Mouse (Mus musculus): ENCODE data around the gene E330021D16Rik. TPM values are rescaled to one million over a fixed set of nuclear protein-coding genes. Genes with fewer than 3 reads are reported as not detected.
A peak's percentile ranks its signal among the peaks of the same experiment; 100 is the strongest.

Gene E330021D16Rik
- polyA plus RNA-seq, 1 experiment, result 0.12 TPM

GRCm38 (mm10) chr6:136385287-136385686 lies 30.1 kb downstream of the E330021D16Rik start:
- peak; percentile 18 for DNase-seq
- WGBS, result 85% methylated on average over 7 of the region's 7 CpGs

GRCm38 (mm10) chr6:136383218-136383617 lies 32.2 kb downstream of the E330021D16Rik start:
- WGBS, result 90% methylated on average over 3 of the region's 3 CpGs
- H3K36me3 ChIP-seq (ENCODE audit: control insufficient read depth, insufficient read depth, low read length), result no peaks in the 10 kb centered on the region
- TF ChIP-seq POLR2A (IDR thresholded peaks at IDR 0.05; ENCODE audit: control insufficient read depth, extremely low read depth, insufficient read depth, low read length, poor library complexity) (no peak), CTCF (IDR thresholded peaks at IDR 0.05; ENCODE audit: borderline replicate concordance, control insufficient read depth, extremely low read depth, insufficient read depth, low read length, poor library complexity) (no peak)
- H3K27ac ChIP-seq (ENCODE audit: control insufficient read depth, insufficient read depth, low read length), result no peak overlapping the region
- no peak overlapping the region for H3K4me3 ChIP-seq (ENCODE audit: control insufficient read depth, insufficient read depth, low read length)
- H3K27me3 ChIP-seq (ENCODE audit: control insufficient read depth, insufficient read depth, low read length), result no peaks in the 10 kb centered on the region
- no peak for DNase-seq
- H3K4me1 ChIP-seq (replicated peaks; ENCODE audit: control insufficient read depth, insufficient read depth, low read length), result no peaks in the 10 kb centered on the region

More at GRCm38 (mm10) chr6:136385287-136385686, 30.1 kb downstream of the E330021D16Rik start:
- H3K27me3 ChIP-seq (ENCODE audit: control insufficient read depth, insufficient read depth, low read length), result no peaks in the 10 kb centered on the region
- no peak overlapping the region for H3K27ac ChIP-seq (ENCODE audit: control insufficient read depth, insufficient read depth, low read length)
- no peaks in the 10 kb centered on the region for H3K36me3 ChIP-seq (ENCODE audit: control insufficient read depth, insufficient read depth, low read length)
- H3K4me3 ChIP-seq (ENCODE audit: control insufficient read depth, insufficient read depth, low read length), result no peak overlapping the region
- peak; percentile 48; the same call in 1 of the 2 replicates for TF ChIP-seq CTCF (IDR thresholded peaks at IDR 0.05; ENCODE audit: borderline replicate concordance, control insufficient read depth, extremely low read depth, insufficient read depth, low read length, poor library complexity)
- TF ChIP-seq POLR2A (IDR thresholded peaks at IDR 0.05; ENCODE audit: control insufficient read depth, extremely low read depth, insufficient read depth, low read length, poor library complexity), result no peak
- no peaks in the 10 kb centered on the region for H3K4me1 ChIP-seq (replicated peaks; ENCODE audit: control insufficient read depth, insufficient read depth, low read length)

- no peak for DNase-seq
- Histone ChIP-seq H3K4me1 (replicated peaks; ENCODE audit: control insufficient read depth, insufficient read depth, low read length) (no peaks in the 10 kb centered on the region), H3K36me3 (ENCODE audit: control insufficient read depth, insufficient read depth, low read length) (no peaks in the 10 kb centered on the region), H3K27ac (ENCODE audit: control insufficient read depth, insufficient read depth, low read length) (no peak overlapping the region), H3K4me3 (ENCODE audit: control insufficient read depth, insufficient read depth, low read length) (no peak overlapping the region), H3K27me3 (ENCODE audit: control insufficient read depth, insufficient read depth, low read length) (no peaks in the 10 kb centered on the region)
- no peak for TF ChIP-seq POLR2A (IDR thresholded peaks at IDR 0.05; ENCODE audit: control insufficient read depth, extremely low read depth, insufficient read depth, low read length, poor library complexity)
- no peak for TF ChIP-seq CTCF (IDR thresholded peaks at IDR 0.05; ENCODE audit: borderline replicate concordance, control insufficient read depth, extremely low read depth, insufficient read depth, low read length, poor library complexity)
Measured at GRCm38 (mm10) chr6:136376097-136376496, 39.3 kb downstream of the E330021D16Rik start.

GRCm38 (mm10) chr6:136364430-136365098 lies 50.8 kb downstream of the E330021D16Rik start:
- H3K27me3 ChIP-seq (ENCODE audit: control insufficient read depth, insufficient read depth, low read length), result no peaks in the 10 kb centered on the region
- no peaks in the 10 kb centered on the region for H3K4me1 ChIP-seq (replicated peaks; ENCODE audit: control insufficient read depth, insufficient read depth, low read length)
- no peak overlapping the region for H3K27ac ChIP-seq (ENCODE audit: control insufficient read depth, insufficient read depth, low read length)
- H3K36me3 ChIP-seq (ENCODE audit: control insufficient read depth, insufficient read depth, low read length), result no peaks in the 10 kb centered on the region
- WGBS, result 84% methylated on average over 12 of the region's 12 CpGs
- no peak for DNase-seq
- TF ChIP-seq POLR2A (IDR thresholded peaks at IDR 0.05; ENCODE audit: control insufficient read depth, extremely low read depth, insufficient read depth, low read length, poor library complexity), result no peak
- no peak for TF ChIP-seq CTCF (IDR thresholded peaks at IDR 0.05; ENCODE audit: borderline replicate concordance, control insufficient read depth, extremely low read depth, insufficient read depth, low read length, poor library complexity)
- H3K4me3 ChIP-seq (ENCODE audit: control insufficient read depth, insufficient read depth, low read length), result no peak overlapping the region

- Histone ChIP-seq H3K27ac (ENCODE audit: control insufficient read depth, insufficient read depth, low read length) (no peak overlapping the region), H3K36me3 (ENCODE audit: control insufficient read depth, insufficient read depth, low read length) (no peaks in the 10 kb centered on the region), H3K4me3 (ENCODE audit: control insufficient read depth, insufficient read depth, low read length) (no peak overlapping the region), H3K27me3 (ENCODE audit: control insufficient read depth, insufficient read depth, low read length) (no peaks in the 10 kb centered on the region), H3K4me1 (replicated peaks; ENCODE audit: control insufficient read depth, insufficient read depth, low read length) (no peaks in the 10 kb centered on the region)
- DNase-seq, result no peak
- 78% methylated on average over 4 of the region's 4 CpGs for WGBS
- TF ChIP-seq POLR2A (IDR thresholded peaks at IDR 0.05; ENCODE audit: control insufficient read depth, extremely low read depth, insufficient read depth, low read length, poor library complexity), result no peak
- TF ChIP-seq CTCF (IDR thresholded peaks at IDR 0.05; ENCODE audit: borderline replicate concordance, control insufficient read depth, extremely low read depth, insufficient read depth, low read length, poor library complexity), result no peak
Measured at GRCm38 (mm10) chr6:136364008-136364407, 51.4 kb downstream of the E330021D16Rik start.

GRCm38 (mm10) chr6:136363313-136363712 lies 52.1 kb downstream of the E330021D16Rik start:
- Histone ChIP-seq H3K4me1 (replicated peaks; ENCODE audit: control insufficient read depth, insufficient read depth, low read length) (no peaks in the 10 kb centered on the region), H3K4me3 (ENCODE audit: control insufficient read depth, insufficient read depth, low read length) (no peak overlapping the region), H3K27ac (ENCODE audit: control insufficient read depth, insufficient read depth, low read length) (no peak overlapping the region), H3K36me3 (ENCODE audit: control insufficient read depth, insufficient read depth, low read length) (no peaks in the 10 kb centered on the region), H3K27me3 (ENCODE audit: control insufficient read depth, insufficient read depth, low read length) (no peaks in the 10 kb centered on the region)
- no peak for DNase-seq
- 89% methylated on average over 8 of the region's 8 CpGs for WGBS
- TF ChIP-seq POLR2A (IDR thresholded peaks at IDR 0.05; ENCODE audit: control insufficient read depth, extremely low read depth, insufficient read depth, low read length, poor library complexity) (no peak), CTCF (IDR thresholded peaks at IDR 0.05; ENCODE audit: borderline replicate concordance, control insufficient read depth, extremely low read depth, insufficient read depth, low read length, poor library complexity) (no peak)
